Mouse (Mus musculus): ENCODE data around the gene B4gat1. TPM values are rescaled to one million over a fixed set of nuclear protein-coding genes. Genes with fewer than 3 reads are reported as not detected.

B4gat1 gene
- polyA plus RNA-seq, 1 experiment from 2014 or later, result 93.7 TPM

GRCm38 (mm10) chr19:5021416-5021815, 17.2 kb upstream of the B4gat1 start:
- H3K27ac ChIP-seq, result no peak overlapping the region
- H3K36me3 ChIP-seq (replicated peaks; ENCODE audit: control insufficient read depth, insufficient read depth), result peaks cover 1% of the 10 kb centered on the region; the same call in 1 of the 2 replicates
- H3K4me2 ChIP-seq (replicated peaks), result no peak overlapping the region
- no peaks in the 10 kb centered on the region for H3K9me3 ChIP-seq (ENCODE audit: control insufficient read depth, low read length)
- DNase-seq (ENCODE audit: low spot score), result peak; percentile 33
- no peak overlapping the region for H3K9ac ChIP-seq
- WGBS, result 86% methylated on average over 2 of the region's 2 CpGs
- no peak for ATAC-seq (ENCODE audit: low FRiP score)
- H3K27me3 ChIP-seq (ENCODE audit: control insufficient read depth, insufficient read depth, low read length), result no peaks in the 10 kb centered on the region
- peaks cover 4% of the 10 kb centered on the region; the same call in 1 of the 2 replicates for H3K4me1 ChIP-seq (replicated peaks; ENCODE audit: control insufficient read depth, insufficient read depth, low read length)
- H3K4me3 ChIP-seq (replicated peaks; ENCODE audit: low read length), result no peak overlapping the region

- no peaks in the 10 kb centered on the region for H3K9me3 ChIP-seq (ENCODE audit: control insufficient read depth, low read length)
- DNase-seq (ENCODE audit: low spot score), result peak; percentile 87
- ATAC-seq (ENCODE audit: low FRiP score), result peak; percentile 93
- WGBS, result under 1% methylated on average over 62 of the region's 62 CpGs
- peak within 1 kb of the TSS; percentile 81 for H3K4me3 ChIP-seq (replicated peaks; ENCODE audit: low read length)
- peaks cover 26% of the 10 kb centered on the region for H3K36me3 ChIP-seq (replicated peaks; ENCODE audit: control insufficient read depth, insufficient read depth)
- peak within 1 kb of the TSS; percentile 83 for H3K4me2 ChIP-seq (replicated peaks)
- H3K27ac ChIP-seq, result peak within 1 kb of the TSS; percentile 85
- H3K9ac ChIP-seq, result peak within 1 kb of the TSS; percentile 93
- no peaks in the 10 kb centered on the region for H3K27me3 ChIP-seq (ENCODE audit: control insufficient read depth, insufficient read depth, low read length)
- peaks cover 4% of the 10 kb centered on the region; the same call in 1 of the 2 replicates for H3K4me1 ChIP-seq (replicated peaks; ENCODE audit: control insufficient read depth, insufficient read depth, low read length)
Measured at GRCm38 (mm10) chr19:5023621-5024479, 14.8 kb upstream of the B4gat1 start, which contains the start of gene Slc29a2. Gene Slc29a2 (plus strand): TSS chr19:5023860.

- Histone ChIP-seq H3K4me2 (replicated peaks) (no peak overlapping the region), H3K4me3 (replicated peaks; ENCODE audit: low read length) (no peak overlapping the region), H3K9ac (no peak overlapping the region), H3K36me3 (replicated peaks; ENCODE audit: control insufficient read depth, insufficient read depth) (peaks cover 43% of the 10 kb centered on the region), H3K27me3 (ENCODE audit: control insufficient read depth, insufficient read depth, low read length) (no peaks in the 10 kb centered on the region), H3K4me1 (replicated peaks; ENCODE audit: control insufficient read depth, insufficient read depth, low read length) (peaks cover 4% of the 10 kb centered on the region; the same call in 1 of the 2 replicates), H3K9me3 (ENCODE audit: control insufficient read depth, low read length) (no peaks in the 10 kb centered on the region), H3K27ac (no peak overlapping the region)
- ATAC-seq (ENCODE audit: low FRiP score) (no peak), DNase-seq (ENCODE audit: low spot score) (no peak)
- WGBS, result 88% methylated on average over 8 of the region's 8 CpGs
Measured at GRCm38 (mm10) chr19:5026111-5026510, 12.5 kb upstream of the B4gat1 start.

GRCm38 (mm10) chr19:5032686-5033085, 5.9 kb upstream of the B4gat1 start:
- ATAC-seq (ENCODE audit: low FRiP score) (no peak), DNase-seq (ENCODE audit: low spot score) (no peak)
- no peak overlapping the region for H3K27ac ChIP-seq
- H3K36me3 ChIP-seq (replicated peaks; ENCODE audit: control insufficient read depth, insufficient read depth), result peaks cover 39% of the 10 kb centered on the region
- 96% methylated on average over 3 of the region's 3 CpGs for WGBS
- H3K9me3 ChIP-seq (ENCODE audit: control insufficient read depth, low read length), result no peaks in the 10 kb centered on the region
- no peak overlapping the region for H3K4me3 ChIP-seq (replicated peaks; ENCODE audit: low read length)
- H3K4me2 ChIP-seq (replicated peaks), result no peak overlapping the region
- H3K9ac ChIP-seq, result no peak overlapping the region
- no peaks in the 10 kb centered on the region for H3K27me3 ChIP-seq (ENCODE audit: control insufficient read depth, insufficient read depth, low read length)
- 0 out of 2 replicates have a peak, but pooled peaks cover 3% of the 10 kb centered on the region for H3K4me1 ChIP-seq (replicated peaks; ENCODE audit: control insufficient read depth, insufficient read depth, low read length)

- ATAC-seq (ENCODE audit: low FRiP score), result no peak
- WGBS, result 77% methylated on average over 4 of the region's 4 CpGs
Measured at GRCm38 (mm10) chr19:5036577-5036976, 2.0 kb upstream of the B4gat1 start.

GRCm38 (mm10) chr19:5037678-5038571, 701 bp upstream of the B4gat1 start:
- H3K27me3 ChIP-seq (ENCODE audit: control insufficient read depth, insufficient read depth, low read length), result no peaks in the 10 kb centered on the region
- ATAC-seq (ENCODE audit: low FRiP score), result peak; percentile 56
- peak overlapping the region; percentile 87 for H3K9ac ChIP-seq
- H3K4me3 ChIP-seq (replicated peaks; ENCODE audit: low read length), result peak overlapping the region; percentile 80
- peaks cover 6% of the 10 kb centered on the region; the same call in 1 of the 2 replicates for H3K36me3 ChIP-seq (replicated peaks; ENCODE audit: control insufficient read depth, insufficient read depth)
- peak overlapping the region; percentile 96 for H3K4me2 ChIP-seq (replicated peaks)
- H3K9me3 ChIP-seq (ENCODE audit: control insufficient read depth, low read length), result no peaks in the 10 kb centered on the region
- 7% methylated on average over 32 of the region's 32 CpGs for WGBS
- H3K4me1 ChIP-seq (replicated peaks; ENCODE audit: control insufficient read depth, insufficient read depth, low read length), result peaks cover 27% of the 10 kb centered on the region
- DNase-seq (ENCODE audit: low spot score), result peak; percentile 91
- peak overlapping the region; percentile 86 for H3K27ac ChIP-seq

More at GRCm38 (mm10) chr19:5036577-5036976, 2.0 kb upstream of the B4gat1 start:
- Histone ChIP-seq H3K4me3 (replicated peaks; ENCODE audit: low read length) (no peak overlapping the region), H3K4me2 (replicated peaks) (no peak overlapping the region), H3K36me3 (replicated peaks; ENCODE audit: control insufficient read depth, insufficient read depth) (0 out of 2 replicates have a peak, but pooled peaks cover 5% of the 10 kb centered on the region), H3K27ac (no peak overlapping the region), H3K9ac (no peak overlapping the region), H3K9me3 (ENCODE audit: control insufficient read depth, low read length) (no peaks in the 10 kb centered on the region), H3K4me1 (replicated peaks; ENCODE audit: control insufficient read depth, insufficient read depth, low read length) (peaks cover 20% of the 10 kb centered on the region), H3K27me3 (ENCODE audit: control insufficient read depth, insufficient read depth, low read length) (no peaks in the 10 kb centered on the region)
- DNase-seq (ENCODE audit: low spot score), result no peak

- Histone ChIP-seq H3K27me3 (ENCODE audit: control insufficient read depth, insufficient read depth, low read length) (no peaks in the 10 kb centered on the region), H3K9me3 (ENCODE audit: control insufficient read depth, low read length) (no peaks in the 10 kb centered on the region), H3K36me3 (replicated peaks; ENCODE audit: control insufficient read depth, insufficient read depth) (peaks cover 21% of the 10 kb centered on the region), H3K4me3 (replicated peaks; ENCODE audit: low read length) (peak overlapping the region; percentile 80), H3K4me1 (replicated peaks; ENCODE audit: control insufficient read depth, insufficient read depth, low read length) (peaks cover 27% of the 10 kb centered on the region), H3K4me2 (replicated peaks) (peak overlapping the region; percentile 96), H3K27ac (peak overlapping the region; percentile 86), H3K9ac (peak overlapping the region; percentile 87)
- WGBS, result 11% methylated on average over 41 of the region's 41 CpGs
- ATAC-seq (ENCODE audit: low FRiP score), result 0 out of 2 replicates have a peak, but pooled peaks have one; percentile 1
- no peak for DNase-seq (ENCODE audit: low spot score)
Measured at GRCm38 (mm10) chr19:5039301-5040114, 882 bp downstream of the B4gat1 start.

- Histone ChIP-seq H3K9ac (peak within 1 kb of the TSS; percentile 87), H3K9me3 (ENCODE audit: control insufficient read depth, low read length) (no peaks in the 10 kb centered on the region), H3K27ac (peak within 1 kb of the TSS; percentile 69), H3K4me2 (replicated peaks) (peak within 1 kb of the TSS; percentile 96), H3K27me3 (ENCODE audit: control insufficient read depth, insufficient read depth, low read length) (no peaks in the 10 kb centered on the region), H3K36me3 (replicated peaks; ENCODE audit: control insufficient read depth, insufficient read depth) (peaks cover 27% of the 10 kb centered on the region), H3K4me3 (replicated peaks; ENCODE audit: low read length) (peak within 1 kb of the TSS; percentile 80), H3K4me1 (replicated peaks; ENCODE audit: control insufficient read depth, insufficient read depth, low read length) (peaks cover 27% of the 10 kb centered on the region)
- ATAC-seq (ENCODE audit: low FRiP score) (peak; percentile 77), DNase-seq (ENCODE audit: low spot score) (peak; percentile 97)
- WGBS, result 6% methylated on average over 40 of the region's 40 CpGs
Measured at GRCm38 (mm10) chr19:5040862-5041523, 2.4 kb downstream of the B4gat1 start, which contains the start of gene Brms1. Gene Brms1 (plus strand): TSS chr19:5041354.
